Mouse (Mus musculus): ENCODE results near the gene Dvl3. TPM values are rescaled to one million over a fixed set of nuclear protein-coding genes. Genes with fewer than 3 reads are reported as not detected.

Gene Dvl3
- polyA plus RNA-seq, 1 experiment from 2014 or later = 3.0 TPM

DNA sequence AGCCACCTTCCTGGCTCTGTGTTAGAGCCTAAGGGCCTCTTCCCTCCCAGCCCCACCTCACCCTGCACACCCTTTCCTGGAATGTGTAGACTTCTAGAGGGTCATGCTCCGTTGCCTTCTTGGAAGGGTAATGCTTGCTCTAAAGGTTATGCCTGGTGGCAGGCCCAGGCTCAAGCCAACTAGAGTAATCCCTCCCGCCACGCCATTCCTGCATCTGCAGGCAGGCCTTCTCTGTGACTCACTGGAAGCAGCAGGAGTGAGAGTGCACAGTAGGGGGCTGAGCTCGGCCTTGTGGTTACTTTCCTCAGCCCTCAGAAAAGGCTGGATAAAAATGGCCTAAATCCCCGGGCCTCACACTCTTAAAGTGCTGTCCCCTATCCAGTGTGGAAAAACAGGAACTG, 20.3 kb downstream of the Dvl3 start:
- peaks cover 47% of the 10 kb centered on the region for H3K36me3 ChIP-seq (replicated peaks; ENCODE audit: insufficient read depth, low read length)
- WGBS (ENCODE audit: insufficient replicate concordance) = 43% methylated on average over 5 of the region's 5 CpGs

DNA sequence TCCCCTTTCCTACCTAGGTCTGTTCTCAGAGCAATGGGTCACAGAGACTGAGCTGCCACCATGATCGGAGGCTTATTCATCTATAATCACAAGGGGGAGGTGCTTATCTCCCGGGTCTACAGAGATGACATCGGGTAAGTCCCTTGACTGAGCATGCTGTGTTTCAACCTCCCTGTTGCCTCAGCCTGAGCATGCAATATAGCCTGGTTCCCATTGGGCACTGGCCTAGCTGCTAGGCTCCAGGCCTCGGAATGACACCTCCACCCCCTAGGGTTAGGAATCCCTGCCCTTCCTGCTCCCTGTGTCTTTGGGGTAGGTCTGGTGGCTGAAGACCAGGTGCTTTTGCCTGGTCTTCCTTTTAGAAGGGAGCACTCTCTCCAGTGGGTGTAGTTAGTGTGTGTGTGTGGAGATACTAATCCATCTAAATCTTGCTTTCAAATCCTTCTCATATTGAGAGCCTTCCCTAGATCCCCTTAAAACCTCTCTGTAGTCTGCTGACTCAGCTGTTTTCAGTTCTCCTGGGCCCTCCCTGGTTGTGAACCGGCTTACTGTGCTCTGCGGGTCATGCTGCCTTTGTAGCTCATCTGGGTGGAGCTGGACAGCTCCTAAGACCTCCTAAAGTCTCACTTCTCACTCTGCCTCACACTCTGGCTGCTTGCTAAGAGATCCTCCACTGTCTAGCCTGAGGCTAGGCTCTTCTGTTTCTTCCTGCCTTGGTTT, 21.0 kb downstream of the Dvl3 start:
- 41% methylated on average over 6 of the region's 6 CpGs for WGBS (ENCODE audit: insufficient replicate concordance)
- DNase-seq (no peak), ATAC-seq (no peak)
- peak overlapping the region; percentile 85 for H3K4me2 ChIP-seq (ENCODE audit: low read depth, low read length)
- H3K36me3 ChIP-seq (replicated peaks; ENCODE audit: insufficient read depth, low read length) = peaks cover 52% of the 10 kb centered on the region
- H3K9ac ChIP-seq (replicated peaks) = peak overlapping the region; percentile 79
- H3K27ac ChIP-seq (ENCODE audit: low read depth) = peak overlapping the region; percentile 95; the same call in 1 of the 2 replicates
- no peaks in the 10 kb centered on the region for H3K27me3 ChIP-seq (ENCODE audit: insufficient read depth, low read length)
- H3K9me3 ChIP-seq (ENCODE audit: low read length) = no peaks in the 10 kb centered on the region
- TF ChIP-seq EP300 (IDR thresholded peaks at IDR 0.05; ENCODE audit: low read depth) = no peak
- TF ChIP-seq CTCF (IDR thresholded peaks at IDR 0.05; ENCODE audit: low read depth) = no peak
- H3K4me1 ChIP-seq (ENCODE audit: insufficient read depth) = peaks cover 18% of the 10 kb centered on the region
- peak overlapping the region; percentile 84 for H3K4me3 ChIP-seq (ENCODE audit: low read depth, low read length)

More for the DNA sequence above, 20.3 kb downstream of the Dvl3 start:
- H3K9me3 ChIP-seq (ENCODE audit: low read length) = no peaks in the 10 kb centered on the region
- H3K9ac ChIP-seq (replicated peaks) = peak overlapping the region; percentile 79
- DNase-seq (no peak), ATAC-seq (no peak)
- TF ChIP-seq EP300 (IDR thresholded peaks at IDR 0.05; ENCODE audit: low read depth) (no peak), CTCF (IDR thresholded peaks at IDR 0.05; ENCODE audit: low read depth) (no peak)
- H3K4me1 ChIP-seq (ENCODE audit: insufficient read depth) = peaks cover 18% of the 10 kb centered on the region
- H3K27ac ChIP-seq (ENCODE audit: low read depth) = peak overlapping the region; percentile 95
- H3K4me3 ChIP-seq (ENCODE audit: low read depth, low read length) = peak overlapping the region; percentile 84
- peak overlapping the region; percentile 85 for H3K4me2 ChIP-seq (ENCODE audit: low read depth, low read length)
- no peaks in the 10 kb centered on the region for H3K27me3 ChIP-seq (ENCODE audit: insufficient read depth, low read length)

DNA sequence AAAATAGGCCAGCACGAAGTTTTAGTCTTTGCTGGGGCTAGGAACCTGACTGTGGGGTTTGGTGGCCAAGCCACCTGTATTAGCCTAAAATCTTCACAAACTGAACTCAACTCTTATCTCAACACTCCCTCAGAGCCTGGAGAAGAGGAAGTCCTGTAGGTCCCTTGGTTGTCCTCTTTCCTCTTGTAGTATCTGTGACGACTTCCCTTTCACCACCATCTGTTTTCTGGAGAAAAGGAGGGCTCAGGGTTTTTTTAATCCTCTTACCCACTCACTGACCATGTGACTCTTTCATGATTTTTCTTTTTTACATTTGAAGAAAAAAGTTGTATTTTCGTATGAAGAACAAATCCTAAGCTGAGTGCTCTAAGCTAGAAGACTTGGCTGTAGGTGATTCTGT, 22.9 kb downstream of the Dvl3 start:
- no peak overlapping the region for H3K27ac ChIP-seq (ENCODE audit: low read depth)

DNA sequence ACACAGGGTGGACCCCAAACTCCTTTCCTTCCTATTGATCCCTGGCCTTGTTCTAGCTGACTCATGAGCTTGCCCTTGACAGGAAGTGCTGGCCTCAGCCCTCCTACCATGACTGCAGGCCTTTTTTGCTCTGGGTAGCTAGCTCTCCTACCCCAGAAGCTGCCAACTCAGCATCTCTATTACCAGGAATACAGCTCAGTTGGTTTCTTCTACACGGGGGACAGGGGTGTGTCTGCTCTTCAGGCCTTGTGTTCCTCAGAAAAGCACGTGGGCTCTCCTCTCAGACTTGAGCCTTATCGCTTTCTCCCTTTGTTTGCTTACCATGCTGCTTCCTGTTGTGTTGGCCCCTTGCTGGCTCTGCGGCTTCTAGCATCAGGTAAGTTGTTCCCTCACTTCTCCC, 23.7 kb downstream of the Dvl3 start:
- Histone ChIP-seq H3K36me3 (replicated peaks; ENCODE audit: insufficient read depth, low read length) (peaks cover 69% of the 10 kb centered on the region), H3K4me1 (ENCODE audit: insufficient read depth) (peaks cover 18% of the 10 kb centered on the region), H3K4me3 (ENCODE audit: low read depth, low read length) (no peak overlapping the region), H3K27me3 (ENCODE audit: insufficient read depth, low read length) (no peaks in the 10 kb centered on the region), H3K9ac (replicated peaks) (no peak overlapping the region), H3K27ac (ENCODE audit: low read depth) (no peak overlapping the region), H3K9me3 (ENCODE audit: low read length) (no peaks in the 10 kb centered on the region), H3K4me2 (ENCODE audit: low read depth, low read length) (no peak overlapping the region)
- 56% methylated on average over 4 of the region's 4 CpGs for WGBS (ENCODE audit: insufficient replicate concordance)
- DNase-seq = no peak
- no peak for ATAC-seq
- TF ChIP-seq EP300 (IDR thresholded peaks at IDR 0.05; ENCODE audit: low read depth) (no peak), CTCF (IDR thresholded peaks at IDR 0.05; ENCODE audit: low read depth) (no peak)

More for the DNA sequence above, 22.9 kb downstream of the Dvl3 start:
- no peaks in the 10 kb centered on the region for H3K9me3 ChIP-seq (ENCODE audit: low read length)
- no peak for DNase-seq
- H3K27me3 ChIP-seq (ENCODE audit: insufficient read depth, low read length) = no peaks in the 10 kb centered on the region
- H3K4me3 ChIP-seq (ENCODE audit: low read depth, low read length) = no peak overlapping the region
- H3K4me2 ChIP-seq (ENCODE audit: low read depth, low read length) = no peak overlapping the region
- ATAC-seq = no peak
- WGBS (ENCODE audit: insufficient replicate concordance) = 50% methylated on average over 3 of the region's 3 CpGs
- no peak overlapping the region for H3K9ac ChIP-seq (replicated peaks)
- H3K36me3 ChIP-seq (replicated peaks; ENCODE audit: insufficient read depth, low read length) = peaks cover 62% of the 10 kb centered on the region
- peaks cover 18% of the 10 kb centered on the region for H3K4me1 ChIP-seq (ENCODE audit: insufficient read depth)
- TF ChIP-seq CTCF (IDR thresholded peaks at IDR 0.05; ENCODE audit: low read depth) (no peak), EP300 (IDR thresholded peaks at IDR 0.05; ENCODE audit: low read depth) (no peak)

DNA sequence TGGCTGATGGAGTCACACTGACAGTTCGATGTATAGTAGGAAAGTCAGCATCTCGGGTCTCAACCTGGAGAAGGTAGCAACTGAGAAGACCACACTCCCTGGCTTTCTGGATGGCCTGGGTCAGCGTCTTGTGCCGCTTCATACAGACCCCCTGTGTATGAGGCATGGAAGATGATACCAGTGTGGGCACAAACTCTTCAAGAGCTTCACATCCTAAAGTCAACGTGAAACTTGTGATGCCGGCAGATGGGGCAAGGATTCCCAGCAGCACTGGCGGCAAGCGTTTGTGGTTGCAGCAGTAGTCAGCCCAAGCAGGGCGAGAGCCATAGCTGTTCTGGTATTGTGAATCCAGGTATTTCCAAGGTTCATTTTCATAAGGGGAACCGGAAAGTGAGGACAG, 28.9 kb downstream of the Dvl3 start:
- ATAC-seq (no peak), DNase-seq (no peak)
- 92% methylated on average over 10 of the region's 10 CpGs for WGBS (ENCODE audit: insufficient replicate concordance)
- H3K4me1 ChIP-seq (ENCODE audit: insufficient read depth) = peaks cover 7% of the 10 kb centered on the region
- no peaks in the 10 kb centered on the region for H3K9me3 ChIP-seq (ENCODE audit: low read length)
- no peak overlapping the region for H3K27ac ChIP-seq (ENCODE audit: low read depth)
- no peak for TF ChIP-seq CTCF (IDR thresholded peaks at IDR 0.05; ENCODE audit: low read depth)
- no peak for TF ChIP-seq EP300 (IDR thresholded peaks at IDR 0.05; ENCODE audit: low read depth)
- no peak overlapping the region for H3K4me2 ChIP-seq (ENCODE audit: low read depth, low read length)
- no peak overlapping the region for H3K4me3 ChIP-seq (ENCODE audit: low read depth, low read length)
- no peaks in the 10 kb centered on the region for H3K27me3 ChIP-seq (ENCODE audit: insufficient read depth, low read length)
- peaks cover 52% of the 10 kb centered on the region for H3K36me3 ChIP-seq (replicated peaks; ENCODE audit: insufficient read depth, low read length)
- no peak overlapping the region for H3K9ac ChIP-seq (replicated peaks)

DNA sequence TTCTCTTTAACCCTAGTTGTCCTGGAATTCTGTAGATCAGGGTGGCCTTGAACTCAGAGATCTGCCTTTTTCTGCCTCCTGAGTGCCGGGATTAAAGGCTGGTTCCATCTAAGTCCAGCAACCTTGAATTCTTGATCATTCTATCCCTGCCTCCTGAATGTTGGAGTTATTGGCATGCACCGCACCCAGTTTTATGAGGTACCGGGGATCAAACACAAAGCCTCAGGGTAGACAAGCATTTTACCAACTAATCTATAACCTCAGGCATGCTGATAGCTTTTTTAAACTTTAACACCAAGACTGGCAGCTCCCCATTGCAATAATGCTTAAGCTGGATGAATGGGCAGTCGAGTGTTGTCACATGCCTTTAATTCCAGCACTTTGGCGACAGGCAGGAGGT, 30.6 kb downstream of the Dvl3 start:
- Histone ChIP-seq H3K4me2 (ENCODE audit: low read depth, low read length) (peak overlapping the region; percentile 97), H3K4me3 (ENCODE audit: low read depth, low read length) (peak overlapping the region; percentile 77; the same call in 1 of the 2 replicates), H3K36me3 (replicated peaks; ENCODE audit: insufficient read depth, low read length) (peaks cover 50% of the 10 kb centered on the region), H3K4me1 (ENCODE audit: insufficient read depth) (peaks cover 7% of the 10 kb centered on the region), H3K27me3 (ENCODE audit: insufficient read depth, low read length) (no peaks in the 10 kb centered on the region), H3K27ac (ENCODE audit: low read depth) (no peak overlapping the region), H3K9me3 (ENCODE audit: low read length) (no peaks in the 10 kb centered on the region), H3K9ac (replicated peaks) (no peak overlapping the region)
- 53% methylated on average over 5 of the region's 5 CpGs for WGBS (ENCODE audit: insufficient replicate concordance)
- DNase-seq (no peak), ATAC-seq (no peak)
- TF ChIP-seq EP300 (IDR thresholded peaks at IDR 0.05; ENCODE audit: low read depth) (no peak), CTCF (IDR thresholded peaks at IDR 0.05; ENCODE audit: low read depth) (no peak)
